Mouse (Mus musculus): Measurements from ENCODE around the gene Nr1h4.

Gene Nr1h4

GRCm38 (mm10) chr10:89432743-89433142, 100.6 kb downstream of the Nr1h4 start:
- DNase-seq (ENCODE audit: low spot score): no peak

GRCm38 (mm10) chr10:89430751-89431150, 102.6 kb downstream of the Nr1h4 start:
- DNase-seq (ENCODE audit: low spot score): no peak

- no peak for DNase-seq (ENCODE audit: low spot score)
Observed at GRCm38 (mm10) chr10:89424800-89425393, 108.5 kb downstream of the Nr1h4 start.

- DNase-seq (ENCODE audit: low spot score): no peak
Observed at GRCm38 (mm10) chr10:89424217-89424616, 109.2 kb downstream of the Nr1h4 start.

- DNase-seq (ENCODE audit: low spot score): no peak
Observed at GRCm38 (mm10) chr10:89423164-89423778, 110.1 kb downstream of the Nr1h4 start.

- DNase-seq (ENCODE audit: low spot score): no peak
Observed at GRCm38 (mm10) chr10:89422504-89423158, 110.8 kb downstream of the Nr1h4 start.

GRCm38 (mm10) chr10:89417966-89418365, 115.4 kb downstream of the Nr1h4 start:
- DNase-seq (ENCODE audit: low spot score): no peak

GRCm38 (mm10) chr10:89415478-89415877, 117.9 kb downstream of the Nr1h4 start:
- DNase-seq (ENCODE audit: low spot score): no peak

- DNase-seq (ENCODE audit: low spot score): no peak
Observed at GRCm38 (mm10) chr10:89407551-89407950, 125.8 kb downstream of the Nr1h4 start.

- no peak for DNase-seq (ENCODE audit: low spot score)
Observed at GRCm38 (mm10) chr10:89406733-89407484, 126.5 kb downstream of the Nr1h4 start.

GRCm38 (mm10) chr10:89404936-89405335, 128.4 kb downstream of the Nr1h4 start:
- DNase-seq (ENCODE audit: low spot score): no peak

All from urinary bladder, postnatal 10 days (tissue).